Mouse (Mus musculus) gastrocnemius, postnatal 10 days (tissue): ENCODE results near the gene Olfr533. TPM values are rescaled to one million over a fixed set of nuclear protein-coding genes. Genes with fewer than 3 reads are reported as not detected.
"Not testable (repeated sequence)": the region's sequence is repeated elsewhere in the genome, so short reads cannot be mapped to it uniquely, and the experiment has no call there.

Source experiments
- DNase-seq: peaks from one replicate; pipeline ENCODE4 v3.0.0; 2021; ENCODE audit warnings: mixed read lengths
- long read RNA-seq, 2 experiments: library from polyadenylated mRNA; stranded (forward); transcript quantifications; one replicate each; pipeline ENCODE4 v2.0.0; 2021
- total RNA-seq, 2 experiments: library from RNA; stranded (reverse); gene quantifications; 2 replicates each; pipeline ENCODE4 v1.2.3; 2021

The Olfr533 gene
- not detected for total RNA-seq
- long read RNA-seq, experiment 1: 0 reads
- long read RNA-seq, experiment 2: 0 reads

GRCm38 (mm10) chr7:140463070-140463469 lies at the start of gene Olfr533:
Gene Olfr533 (plus strand): TSS chr7:140463370.
- DNase-seq: not testable (repeated sequence)

- no peak for DNase-seq
These were observed 41.6 kb upstream of the Olfr533 start, which contains the start of gene Olfr532 for GRCm38 (mm10) chr7:140421539-140421938. Gene Olfr532 (minus strand): TSS chr7:140421639.

DNA sequence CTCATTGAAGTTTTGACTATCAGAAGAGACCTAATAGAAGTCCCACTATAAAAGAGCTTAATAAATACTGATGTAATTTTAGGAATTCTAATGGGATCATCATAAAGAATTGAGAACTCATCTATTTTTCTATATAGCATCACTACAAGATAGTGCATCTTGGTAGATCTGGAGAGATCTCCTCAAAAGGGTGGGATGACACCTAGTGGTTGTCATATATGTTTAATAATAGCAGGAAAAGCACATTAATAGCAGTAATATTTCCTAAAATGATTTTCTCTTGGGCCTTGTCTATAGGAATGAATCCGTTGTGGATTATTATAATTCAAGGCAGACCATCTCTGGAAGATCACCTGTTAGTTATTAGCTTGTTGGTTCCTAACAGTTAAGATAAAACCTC lies 20.0 kb upstream of the Olfr533 start:
- DNase-seq: no peak

GRCm38 (mm10) chr7:140477886-140478285 lies 14.7 kb downstream of the Olfr533 start:
- no peak for DNase-seq

GRCm38 (mm10) chr7:140478733-140479132 lies 15.6 kb downstream of the Olfr533 start:
- DNase-seq: no peak

GRCm38 (mm10) chr7:140483916-140484315 lies 20.7 kb downstream of the Olfr533 start, which contains the start of gene Olfr535:
Gene Olfr535 (plus strand): TSS chr7:140484216.
- DNase-seq: no peak

- DNase-seq: no peak
These were observed 25.8 kb downstream of the Olfr533 start for GRCm38 (mm10) chr7:140488981-140489380.

DNA sequence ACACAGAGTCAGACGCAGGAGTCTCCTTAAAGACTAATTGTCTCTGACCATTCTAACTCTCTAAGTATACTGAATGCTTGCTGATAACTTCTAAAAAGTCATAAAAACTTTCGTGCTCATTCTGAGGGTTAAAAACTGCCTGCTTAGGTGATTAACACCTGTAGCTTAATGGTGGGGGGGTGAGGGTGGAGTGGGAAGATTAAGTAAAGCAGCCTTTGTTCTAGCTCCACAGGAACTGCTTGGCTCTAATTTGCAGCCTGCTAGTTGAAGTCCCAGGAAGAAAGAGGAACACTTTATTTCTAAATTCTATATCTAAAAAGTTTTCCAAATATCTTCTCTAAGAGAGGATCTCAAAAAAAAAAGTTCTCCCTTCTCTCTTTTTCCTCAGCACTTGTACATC lies 31.1 kb downstream of the Olfr533 start:
- DNase-seq: no peak

GRCm38 (mm10) chr7:140494702-140495101 lies 31.5 kb downstream of the Olfr533 start:
- DNase-seq: no peak

- DNase-seq: not testable (repeated sequence)
These were observed 44.3 kb downstream of the Olfr533 start, which contains the start of gene Olfr536 for GRCm38 (mm10) chr7:140507346-140508021. Gene Olfr536 (minus strand): TSS chr7:140507396.

Other genes with a start within 250 kb of the Olfr533 start
- not detected for gene Cd163l1, start 245.1 kb upstream of the Olfr533 start, total RNA-seq
- not detected for gene 5830411N06Rik, start 216.1 kb upstream of the Olfr533 start, total RNA-seq
- gene Olfr525, start 142.5 kb upstream of the Olfr533 start, total RNA-seq: not detected
- gene Olfr527, start 129.4 kb upstream of the Olfr533 start, total RNA-seq: not detected
- gene Olfr60, start 101.7 kb upstream of the Olfr533 start, total RNA-seq: not detected
- not detected for gene Olfr530, start 87.0 kb upstream of the Olfr533 start, total RNA-seq
- not detected for gene Olfr531, start 60.5 kb upstream of the Olfr533 start, total RNA-seq
- gene Olfr532, start 41.7 kb upstream of the Olfr533 start, total RNA-seq: not detected
- not detected for gene Olfr535, start 20.8 kb downstream of the Olfr533 start, total RNA-seq
- gene Olfr536, start 44.0 kb downstream of the Olfr533 start, total RNA-seq: not detected
- gene Olfr538, start 104.5 kb downstream of the Olfr533 start, total RNA-seq: not detected
- gene Olfr46, start 137.9 kb downstream of the Olfr533 start, total RNA-seq: not detected
- gene Olfr61, start 165.6 kb downstream of the Olfr533 start, total RNA-seq: not detected
- not detected for gene Olfr53, start 183.1 kb downstream of the Olfr533 start, total RNA-seq
- gene Olfr539, start 196.6 kb downstream of the Olfr533 start, total RNA-seq: not detected
- gene Olfr45, start 218.6 kb downstream of the Olfr533 start, total RNA-seq: not detected
- not detected for gene Olfr541, start 233.9 kb downstream of the Olfr533 start, total RNA-seq